Mouse (Mus musculus) Muller cell, postnatal 12 days (primary cell): ENCODE measurements around the gene Brsk1.

Experiments
- DNase-seq: peaks from one replicate; pipeline ENCODE4 v3.0.0-alpha.2; 2015; ENCODE audit errors: inconsistent ontology term

Gene Brsk1

DNA sequence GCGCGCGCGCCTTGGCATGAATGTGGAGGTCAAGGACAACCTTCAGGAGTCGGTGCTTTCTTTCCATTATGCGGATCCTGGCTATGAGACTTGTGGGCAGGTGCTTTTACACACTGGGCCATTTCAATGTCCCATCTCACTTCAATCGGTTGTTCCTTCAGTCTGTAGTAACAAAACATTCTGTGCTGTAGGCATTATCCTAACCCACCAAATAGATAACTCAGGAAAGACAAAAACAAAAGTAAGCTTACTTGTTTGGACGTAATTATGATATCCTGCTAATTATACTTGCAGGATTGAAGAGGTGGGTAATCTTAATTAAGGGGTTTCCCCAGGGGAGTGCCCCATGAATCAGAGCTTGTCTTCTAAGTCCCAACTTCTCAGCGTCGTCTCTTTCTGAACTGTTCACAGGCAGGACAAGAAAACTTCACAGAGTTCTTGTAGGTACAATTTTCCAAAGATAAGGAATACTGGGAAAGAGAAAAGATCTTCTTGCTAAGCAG lies 48.7 kb downstream of the Brsk1 start:
- no peak for DNase-seq

- peak; percentile 100 for DNase-seq
Measured at GRCm38 (mm10) chr7:4739544-4740275, 49.3 kb downstream of the Brsk1 start, which contains the start of gene Kmt5c. TSS of gene Kmt5c (plus strand) at chr7:4740115.

- DNase-seq: no peak
Measured at GRCm38 (mm10) chr7:4740309-4740727, 49.9 kb downstream of the Brsk1 start.

DNA sequence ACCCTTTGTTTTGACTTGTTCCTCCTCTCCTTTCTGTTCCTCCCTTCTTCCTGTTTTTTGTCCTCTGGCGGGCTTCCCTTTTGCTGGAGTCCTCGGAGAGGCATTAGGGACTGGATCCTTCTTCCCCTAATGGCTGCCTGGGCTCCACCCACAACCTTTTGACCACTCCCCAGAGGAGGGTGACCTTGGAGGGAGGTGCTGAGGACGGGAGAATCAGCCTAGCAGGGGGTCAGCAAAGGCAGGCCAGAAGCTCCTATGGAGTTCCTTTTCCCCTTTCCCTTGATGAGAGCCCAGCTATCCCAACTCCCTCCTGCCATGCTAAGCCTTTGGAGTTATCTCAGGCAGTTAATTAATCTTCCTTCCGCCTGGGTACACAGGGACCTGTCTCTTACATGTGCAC lies 50.7 kb downstream of the Brsk1 start:
- peak; percentile 72 for DNase-seq

GRCm38 (mm10) chr7:4741672-4742481 lies 51.5 kb downstream of the Brsk1 start:
- DNase-seq: no peak

DNA sequence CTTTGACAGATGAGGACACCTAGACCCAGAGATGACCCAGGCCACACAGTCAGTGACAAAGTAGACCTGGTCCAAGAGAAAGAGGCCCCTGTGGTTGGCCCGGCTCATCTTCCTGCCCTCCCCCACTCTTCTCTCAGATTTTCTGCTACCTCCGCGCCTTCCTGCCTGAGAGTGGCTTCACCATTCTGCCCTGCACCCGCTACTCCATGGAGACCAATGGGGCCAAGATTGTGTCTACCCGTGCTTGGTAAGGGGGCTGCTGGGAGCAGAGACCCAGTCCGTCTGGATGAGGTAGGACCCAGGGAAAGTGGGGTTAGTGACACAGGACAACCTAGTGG lies 52.0 kb downstream of the Brsk1 start:
- DNase-seq: no peak

GRCm38 (mm10) chr7:4743354-4743753 lies 53.0 kb downstream of the Brsk1 start:
- no peak for DNase-seq

DNA sequence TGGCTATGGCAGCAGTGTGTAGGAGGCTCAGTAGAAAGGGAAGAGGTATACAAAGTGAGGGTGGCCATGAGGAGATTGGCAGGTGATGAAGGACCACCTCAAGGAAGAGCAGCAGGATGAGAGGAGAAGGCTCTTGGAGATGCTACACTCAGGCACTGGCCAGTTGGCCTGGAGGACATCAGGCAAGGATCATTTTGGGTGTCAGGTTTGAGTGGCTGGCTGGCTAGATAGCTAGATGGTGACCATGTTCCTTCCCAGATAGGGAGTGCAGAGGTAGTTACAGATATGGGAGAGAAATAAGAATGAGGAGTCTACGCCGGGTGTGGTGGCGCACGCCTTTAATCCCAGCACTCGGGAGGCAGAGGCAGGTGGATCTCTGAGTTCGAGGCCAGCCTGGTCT lies 54.5 kb downstream of the Brsk1 start:
- DNase-seq: no peak

- no peak for DNase-seq
Measured at GRCm38 (mm10) chr7:4746326-4746980, 56.0 kb downstream of the Brsk1 start.

DNA sequence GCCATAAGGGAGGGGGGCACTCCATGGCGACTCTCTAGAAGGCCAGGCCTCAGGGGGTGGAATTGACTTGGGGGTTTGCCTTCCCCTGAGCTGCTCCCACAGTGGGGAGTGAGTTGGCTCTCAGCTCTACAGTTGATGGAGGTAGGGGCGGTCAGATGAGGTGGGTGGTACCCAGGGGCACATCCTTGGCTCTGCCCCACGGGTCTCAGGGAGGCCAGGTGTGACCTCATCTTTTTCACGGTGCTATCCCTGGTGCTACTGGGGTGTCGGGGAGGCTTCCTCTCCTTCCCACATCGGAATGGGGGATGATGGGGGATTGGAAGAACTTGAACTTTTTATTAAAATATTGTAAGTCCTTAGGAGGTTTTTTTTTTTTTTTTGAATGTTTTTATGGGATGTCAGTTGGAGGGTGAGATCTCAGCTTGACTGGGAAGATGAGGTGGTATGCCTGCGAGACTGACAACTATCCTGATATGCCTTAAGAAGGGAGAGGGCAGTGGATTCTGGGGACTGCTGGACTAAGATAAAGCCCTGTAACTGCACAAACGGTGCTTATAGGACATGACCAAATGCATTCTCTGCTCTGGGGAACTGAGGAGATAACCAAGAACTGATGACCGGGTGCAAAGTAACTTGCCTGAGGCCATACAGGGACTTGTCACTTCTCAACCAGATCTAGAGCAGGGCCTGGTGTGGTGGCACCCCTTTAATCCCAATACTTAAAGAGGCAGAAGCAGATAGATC lies 56.9 kb downstream of the Brsk1 start:
- no peak for DNase-seq

DNA sequence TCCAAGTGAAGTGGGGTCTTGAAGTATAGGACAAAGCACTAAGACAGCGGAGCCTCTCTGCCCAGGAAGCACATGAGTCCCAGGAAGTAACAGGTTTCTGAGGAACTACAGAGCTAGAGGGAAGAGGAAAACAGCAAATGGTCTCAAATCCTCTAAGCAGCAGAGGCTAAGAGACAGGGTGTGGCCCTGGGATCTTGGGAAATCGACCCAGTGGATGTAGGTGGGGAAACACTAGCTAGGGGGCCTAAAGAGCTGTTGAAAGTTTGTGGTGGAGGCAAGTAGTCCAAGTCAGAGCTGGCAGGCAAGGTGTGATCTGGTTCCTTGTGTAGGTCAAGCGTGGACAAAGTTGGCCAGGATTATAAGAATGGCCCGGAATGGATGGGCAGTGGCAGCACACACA lies 57.9 kb downstream of the Brsk1 start:
- DNase-seq: no peak

DNA sequence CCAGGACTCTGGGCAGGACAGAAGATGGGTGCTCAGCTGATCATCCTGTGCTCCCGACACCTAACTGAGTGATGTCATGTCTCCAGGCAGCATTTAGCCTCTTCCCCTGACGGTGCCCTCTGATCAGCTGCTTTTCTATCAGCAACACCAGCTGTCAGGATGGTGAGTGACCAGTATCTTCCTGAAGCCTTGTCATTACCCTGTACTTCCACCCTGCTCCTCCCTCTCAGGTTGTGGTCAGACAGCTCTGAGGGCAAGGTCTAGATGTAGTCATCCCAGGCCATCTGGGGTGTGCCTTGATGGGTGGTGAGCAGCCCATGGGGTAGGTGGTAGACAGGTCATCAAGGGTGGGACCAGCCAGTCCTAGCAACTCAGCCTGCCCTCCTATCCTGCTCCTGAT lies 58.8 kb downstream of the Brsk1 start:
- no peak for DNase-seq

GRCm38 (mm10) chr7:4751971-4752820 lies 61.8 kb downstream of the Brsk1 start:
- peak; percentile 88 for DNase-seq

DNA sequence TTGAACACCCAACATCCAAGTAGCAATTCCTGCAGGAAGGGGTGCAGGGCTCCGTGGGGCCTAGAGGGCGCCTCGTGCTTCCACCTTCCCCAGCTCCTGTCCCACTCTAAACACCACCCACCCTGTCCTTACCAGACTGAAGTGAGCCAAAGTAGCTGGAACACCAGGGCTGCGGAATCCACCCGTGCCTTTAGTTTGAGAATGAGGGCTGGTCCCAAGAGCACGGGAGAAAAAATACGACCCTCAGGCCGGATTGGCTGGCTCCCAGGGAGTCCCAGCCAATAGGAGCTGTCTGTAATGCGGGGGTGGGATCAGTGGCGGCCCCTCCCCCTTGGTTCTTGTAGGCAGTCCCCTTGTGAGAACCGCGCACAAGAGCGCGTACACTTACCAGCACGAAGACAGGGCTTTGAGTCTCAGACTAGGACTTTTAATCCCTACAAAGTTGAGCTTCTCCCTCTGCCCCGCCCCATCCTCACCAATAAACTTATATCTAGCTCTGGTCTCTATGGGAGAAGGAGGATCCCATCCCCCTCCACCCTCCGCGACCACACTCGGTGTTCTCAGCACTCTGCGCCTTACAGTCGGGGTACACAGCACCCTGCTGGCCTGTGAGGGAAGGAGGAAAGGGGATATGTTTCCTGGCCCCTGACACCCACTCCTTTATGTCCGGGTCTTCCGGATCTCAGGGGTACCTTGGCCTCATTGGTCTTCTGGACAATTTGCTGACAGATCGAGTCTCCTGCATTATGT lies 62.6 kb downstream of the Brsk1 start, which contains the start of gene Cox6b2:
TSS of gene Cox6b2 (minus strand) at position 274 of the 750 bp plus-strand sequence.
- DNase-seq: peak; percentile 95

DNA sequence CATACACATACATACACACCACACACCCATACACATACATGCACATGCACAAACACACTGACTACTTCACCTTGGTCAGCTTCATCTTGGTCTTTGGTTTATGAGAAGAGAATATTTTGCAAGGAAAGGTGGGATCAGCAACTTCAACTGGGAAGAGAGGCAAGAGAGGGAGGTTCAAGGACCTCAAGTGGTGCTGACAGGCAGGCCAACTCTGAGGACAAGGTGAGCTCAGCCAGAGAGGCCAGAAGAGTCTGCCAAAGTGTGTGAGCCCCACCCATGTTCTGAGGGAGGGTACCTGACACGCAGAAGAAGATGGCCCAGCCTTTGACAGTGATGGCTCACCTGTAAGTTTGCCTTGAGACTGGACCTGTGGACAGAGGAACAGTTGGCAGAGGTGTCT lies 69.3 kb downstream of the Brsk1 start:
- DNase-seq: no peak

DNA sequence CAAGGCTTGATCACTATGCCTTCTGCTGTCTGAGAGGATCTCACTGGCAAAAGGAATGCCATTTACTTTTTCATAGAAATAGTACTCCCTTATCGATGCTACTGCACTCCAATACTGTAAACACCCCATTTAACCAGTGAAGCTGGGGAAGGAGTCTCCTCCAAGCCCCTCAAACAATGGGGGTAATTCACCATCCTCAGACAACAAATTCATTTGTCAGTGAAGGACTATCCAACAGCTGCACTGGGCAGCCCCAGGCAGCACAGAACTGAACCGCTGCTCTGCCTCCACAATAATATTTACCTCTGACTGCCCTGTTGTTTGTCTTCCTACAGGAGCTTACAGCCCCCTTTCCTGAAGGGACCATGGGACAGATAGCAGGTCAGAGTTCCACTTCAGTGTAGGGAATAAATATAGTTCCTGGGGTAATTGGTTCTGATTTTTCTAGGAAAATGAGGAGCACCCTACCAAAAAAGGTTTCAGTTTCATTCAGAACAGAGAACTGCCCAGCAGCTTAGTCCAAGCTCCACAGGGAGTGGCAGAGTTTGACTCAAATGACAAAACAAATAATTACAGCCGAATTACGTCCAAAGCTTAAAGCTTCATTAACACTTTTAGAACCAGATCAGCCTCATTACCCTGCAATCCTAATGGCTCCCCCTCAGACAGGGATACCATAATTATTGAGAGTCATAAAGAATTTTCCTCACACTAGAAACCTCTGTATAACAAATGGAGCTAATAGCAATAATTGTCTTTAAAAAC lies 74.7 kb downstream of the Brsk1 start:
- DNase-seq: no peak
